Mouse (Mus musculus) intestine, postnatal 0 days (tissue): ENCODE data around the gene Ap2s1. TPM values are rescaled to one million over a fixed set of nuclear protein-coding genes. Genes with fewer than 3 reads are reported as not detected.
A peak's percentile ranks its signal among the peaks of the same experiment; 100 is the strongest.

Experiments used
- ATAC-seq: fragments of 200-750 bp; cut with Nextera tagmentation; 2 replicates; pipeline ENCODE4 v1.8.0; 2017; ENCODE audit warnings: mild to moderate bottlenecking, moderate TSS enrichment, moderate library complexity
- H3K27ac ChIP-seq: fragments of 300-500 bp; sonication (generic); 2 replicates; pipeline ENCODE4 v1.5.1; 2014; ENCODE audit warnings: mild to moderate bottlenecking, low read depth, low read length, moderate library complexity
- H3K27me3 ChIP-seq: fragments of 300-500 bp; sonication (generic); replicated peaks from 2 replicates; pipeline ENCODE4 v1.6.1; 2014; ENCODE audit warnings: low read length, mixed read lengths; ENCODE audit not compliant: control insufficient read depth, insufficient read depth
- H3K36me3 ChIP-seq: fragments of 300-500 bp; sonication (generic); 2 replicates; pipeline ENCODE4 v1.6.1; 2014; ENCODE audit warnings: mild to moderate bottlenecking, moderate library complexity; ENCODE audit not compliant: control insufficient read depth, insufficient read depth
- H3K4me1 ChIP-seq: fragments of 300-500 bp; sonication (generic); replicated peaks from 2 replicates; pipeline ENCODE4 v1.6.1; 2014; ENCODE audit warnings: antibody characterized with exemption, low read length, mixed read lengths; ENCODE audit not compliant: control insufficient read depth, insufficient read depth
- H3K4me2 ChIP-seq: fragments of 300-500 bp; sonication (generic); replicated peaks from 2 replicates; pipeline ENCODE4 v1.6.1; 2014; ENCODE audit warnings: low read depth, mild to moderate bottlenecking, moderate library complexity
- H3K4me3 ChIP-seq: fragments of 300-500 bp; sonication (generic); 2 replicates; pipeline ENCODE4 v1.5.1; 2014; ENCODE audit warnings: low read depth, low read length
- H3K9ac ChIP-seq: fragments of 300-500 bp; sonication (generic); 2 replicates; pipeline ENCODE4 v1.6.1; 2014; ENCODE audit warnings: mild to moderate bottlenecking, low read depth, low read length
- H3K9me3 ChIP-seq: fragments of 300-500 bp; sonication (generic); 2 replicates; pipeline ENCODE4 v1.6.1; 2016; ENCODE audit warnings: mixed run types; ENCODE audit not compliant: control insufficient read depth
- CTCF ChIP-seq: sonication (generic); IDR thresholded peaks from 2 replicates; pipeline ENCODE4 v1.5.1; 2016; ENCODE audit warnings: low read depth, mild to moderate bottlenecking, control low read depth, antibody characterized with exemption, moderate library complexity
- WGBS: fragments of 180-500 bp; shearing (Covaris S2); extraction: QIAGEN DNeasy Blood & Tissue Kit; methylation state at CpG from one replicate; pipeline ENCODE4 v1.1.7; 2014; 5-methylcytosine and 5-hydroxymethylcytosine counted together
- polyA plus RNA-seq: library from polyadenylated mRNA; unstranded; fragments of >200 nt; fragmentation: Nextera tagmentation; extraction: Ambion mirVana; gene quantifications from 2 replicates; pipeline ENCODE4 v1.2.1, GENCODE M21; 2015

Ap2s1 gene
- polyA plus RNA-seq, 1 experiment from 2014 or later: 316 TPM

DNA sequence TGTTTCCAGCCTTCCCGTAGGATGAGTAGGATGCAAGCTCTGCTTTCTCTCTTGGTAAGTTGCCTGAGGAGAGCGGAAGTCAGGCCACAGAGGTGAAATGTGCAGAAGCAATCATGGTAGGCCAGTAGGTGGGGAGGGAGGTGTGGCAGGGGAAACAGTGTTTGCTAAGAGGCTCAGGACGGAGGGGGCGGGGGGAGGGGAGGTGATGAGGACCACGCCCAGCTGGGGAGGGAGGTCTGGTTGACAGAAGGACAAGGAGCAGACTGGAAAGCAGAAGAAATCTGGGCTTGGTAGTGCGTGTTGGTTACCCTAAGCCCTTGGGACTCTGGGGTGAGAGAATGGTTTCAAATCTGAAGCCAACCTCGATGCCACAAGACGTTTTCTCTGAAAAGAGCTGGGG, 22.1 kb downstream of the Ap2s1 start:
- TF ChIP-seq CTCF: 0 out of 2 replicates have a peak, but pooled peaks have one; percentile 5
- Histone ChIP-seq H3K9ac (no peak overlapping the region), H3K4me1 (no peaks in the 10 kb centered on the region), H3K27me3 (no peaks in the 10 kb centered on the region), H3K27ac (no peak overlapping the region), H3K4me3 (no peak overlapping the region), H3K9me3 (no peaks in the 10 kb centered on the region), H3K4me2 (no peak overlapping the region), H3K36me3 (no peaks in the 10 kb centered on the region)
- 15% methylated on average over 8 of the region's 8 CpGs for WGBS
- ATAC-seq: 0 out of 2 replicates have a peak, but pooled peaks have one; percentile 25

DNA sequence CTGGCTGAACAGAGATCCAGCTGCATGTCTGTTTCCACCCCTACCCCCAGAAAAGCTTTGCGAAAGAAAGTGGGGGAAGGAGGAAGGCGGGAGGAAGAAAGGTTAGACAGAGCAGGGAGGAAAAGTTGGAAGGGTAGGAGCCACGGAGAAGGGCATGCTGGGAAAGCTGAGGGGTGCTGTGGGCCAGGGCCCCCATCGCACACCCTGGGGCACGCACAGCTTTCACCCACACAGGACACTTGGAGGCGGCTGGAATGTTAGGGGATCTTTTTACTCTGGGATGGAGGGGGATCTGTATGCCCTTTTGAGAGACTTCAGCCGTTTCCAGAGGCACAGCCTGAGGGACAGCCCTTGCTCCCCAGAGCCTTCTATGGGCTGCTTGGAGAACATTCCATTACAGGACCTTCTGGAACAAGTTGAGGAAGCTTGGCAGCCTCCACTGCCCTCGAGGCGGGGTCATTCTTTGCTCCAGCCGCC, 22.8 kb downstream of the Ap2s1 start:
- Histone ChIP-seq H3K4me1 (no peaks in the 10 kb centered on the region), H3K27ac (no peak overlapping the region; the same call in 1 of the 2 replicates), H3K36me3 (no peaks in the 10 kb centered on the region), H3K4me3 (no peak overlapping the region), H3K9ac (no peak overlapping the region), H3K27me3 (no peaks in the 10 kb centered on the region), H3K4me2 (no peak overlapping the region), H3K9me3 (no peaks in the 10 kb centered on the region)
- ATAC-seq: no peak
- no peak for TF ChIP-seq CTCF
- 52% methylated on average over 10 of the region's 10 CpGs for WGBS

DNA sequence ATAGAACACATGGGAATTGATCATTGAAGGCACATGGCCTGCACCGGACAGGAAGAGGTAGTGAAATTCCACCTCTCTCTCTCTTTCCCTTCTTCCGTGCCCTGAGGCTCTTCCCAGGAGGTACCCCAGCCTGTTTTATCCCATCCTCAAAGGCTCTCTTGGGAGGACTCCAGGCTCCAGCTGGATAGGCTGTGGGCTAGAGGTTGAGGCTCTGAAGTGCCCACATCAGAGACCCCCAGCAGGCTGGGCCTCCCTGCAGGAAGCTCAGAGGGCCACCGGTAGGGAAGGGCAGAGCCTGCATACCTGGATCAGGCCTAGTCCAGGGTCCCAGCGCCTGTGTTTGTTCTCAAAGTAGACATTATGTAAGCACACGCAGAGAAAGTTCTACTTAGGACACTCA, 23.4 kb downstream of the Ap2s1 start:
- WGBS: 58% methylated on average over 5 of the region's 5 CpGs
- no peak overlapping the region for H3K4me2 ChIP-seq
- no peaks in the 10 kb centered on the region for H3K4me1 ChIP-seq
- H3K4me3 ChIP-seq: no peak overlapping the region
- no peaks in the 10 kb centered on the region for H3K36me3 ChIP-seq
- no peak overlapping the region for H3K27ac ChIP-seq
- ATAC-seq: no peak
- TF ChIP-seq CTCF: no peak
- H3K27me3 ChIP-seq: no peaks in the 10 kb centered on the region
- no peak overlapping the region for H3K9ac ChIP-seq
- no peaks in the 10 kb centered on the region for H3K9me3 ChIP-seq

DNA sequence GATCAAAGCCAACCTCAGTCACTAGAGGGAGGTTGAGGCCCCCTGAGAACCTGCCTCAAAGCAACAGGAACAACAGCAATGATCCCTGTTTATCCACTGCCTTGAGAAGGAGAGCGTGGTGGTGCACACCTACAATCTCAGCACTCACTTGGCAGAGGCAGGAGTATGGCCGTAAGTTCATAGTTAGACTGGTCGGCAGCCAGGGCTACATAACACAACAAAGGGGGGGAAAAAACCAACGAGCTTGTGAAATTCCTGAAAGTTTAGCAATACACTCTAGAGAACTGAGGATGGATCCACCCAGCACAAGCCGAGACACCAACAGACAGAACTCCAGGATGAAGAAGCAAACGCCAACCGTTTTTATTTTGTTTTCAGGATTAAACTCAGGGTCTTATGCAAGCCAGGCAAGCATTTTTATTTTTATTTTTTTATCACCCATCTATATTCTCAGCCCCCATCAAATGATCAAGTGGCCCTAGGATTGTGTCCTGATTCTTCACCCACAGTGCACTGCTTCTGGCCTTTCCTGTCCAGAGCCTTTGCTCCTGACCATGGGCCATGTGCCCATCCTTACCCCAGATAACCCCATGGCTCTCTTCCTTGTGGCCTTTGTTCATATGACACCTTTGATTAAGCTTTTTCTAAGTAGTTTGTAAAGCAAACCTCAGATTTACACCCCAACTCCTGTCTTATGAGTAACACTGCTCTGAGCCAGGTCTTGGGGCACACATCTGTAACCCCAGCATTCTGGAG, 25.4 kb downstream of the Ap2s1 start:
- ATAC-seq: no peak

DNA sequence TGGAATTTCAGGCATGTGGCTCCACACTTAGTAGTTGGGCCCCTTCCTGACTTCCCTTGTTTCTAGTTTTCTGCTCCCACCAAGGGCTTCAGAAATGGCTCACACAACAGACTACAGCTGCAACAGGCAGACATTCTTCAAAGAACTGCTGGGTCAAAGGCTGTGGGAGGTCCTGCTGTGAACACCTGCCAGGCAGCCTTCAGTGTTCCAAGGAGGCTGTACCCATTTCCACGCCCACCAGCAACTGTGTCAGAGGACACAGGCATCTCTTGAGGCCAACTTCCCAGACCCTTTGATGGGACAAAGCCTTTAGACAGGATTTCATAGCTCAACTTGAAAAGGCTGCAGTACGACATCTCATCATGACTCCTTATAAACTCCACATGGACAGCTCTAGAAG, 28.2 kb downstream of the Ap2s1 start:
- Histone ChIP-seq H3K4me1 (no peaks in the 10 kb centered on the region), H3K4me2 (no peak overlapping the region), H3K27ac (no peak overlapping the region), H3K9ac (no peak overlapping the region), H3K36me3 (no peaks in the 10 kb centered on the region), H3K9me3 (no peaks in the 10 kb centered on the region), H3K4me3 (no peak overlapping the region), H3K27me3 (no peaks in the 10 kb centered on the region)
- no peak for TF ChIP-seq CTCF
- WGBS: 55% methylated on average over 2 of the region's 2 CpGs
- ATAC-seq: no peak

More for the DNA sequence above, 25.4 kb downstream of the Ap2s1 start:
- H3K27me3 ChIP-seq: no peaks in the 10 kb centered on the region
- no peak for TF ChIP-seq CTCF
- 85% methylated on average over 7 of the region's 7 CpGs for WGBS
- H3K36me3 ChIP-seq: no peaks in the 10 kb centered on the region
- H3K9ac ChIP-seq: no peak overlapping the region
- no peak overlapping the region for H3K4me3 ChIP-seq
- H3K4me2 ChIP-seq: no peak overlapping the region
- H3K4me1 ChIP-seq: no peaks in the 10 kb centered on the region
- no peak overlapping the region for H3K27ac ChIP-seq
- H3K9me3 ChIP-seq: no peaks in the 10 kb centered on the region

DNA sequence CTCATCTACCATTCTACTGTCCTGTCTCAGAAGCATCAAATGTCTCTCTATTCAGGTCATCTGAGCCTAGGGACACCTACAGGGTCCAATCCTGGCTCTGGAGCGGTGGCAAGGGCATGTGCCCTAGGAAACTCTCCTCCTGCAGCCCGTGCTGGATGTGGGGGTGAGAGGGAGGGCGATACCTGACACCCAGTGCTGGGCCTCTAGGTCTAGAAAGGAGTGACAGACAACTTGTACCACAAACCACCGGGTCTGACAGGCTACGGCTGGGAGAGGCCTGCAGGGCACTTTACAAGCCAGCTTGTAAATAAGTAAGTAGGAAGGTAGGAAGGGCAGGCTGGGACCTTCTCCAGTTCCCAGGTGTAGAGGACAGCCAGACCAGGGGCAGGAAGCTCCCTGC, 37.7 kb downstream of the Ap2s1 start:
- no peak overlapping the region for H3K4me3 ChIP-seq
- H3K27ac ChIP-seq: no peak overlapping the region
- H3K27me3 ChIP-seq: no peaks in the 10 kb centered on the region
- ATAC-seq: no peak
- H3K4me2 ChIP-seq: no peak overlapping the region
- peaks cover 3% of the 10 kb centered on the region for H3K4me1 ChIP-seq
- no peaks in the 10 kb centered on the region for H3K36me3 ChIP-seq
- TF ChIP-seq CTCF: no peak
- H3K9ac ChIP-seq: no peak overlapping the region
- 0 out of 2 replicates have a peak, but pooled peaks cover 5% of the 10 kb centered on the region for H3K9me3 ChIP-seq
- WGBS: 42% methylated on average over 5 of the region's 5 CpGs
